Mouse (Mus musculus) ES-Bruce4 (cell line): Measurements from ENCODE around the gene Tsc1.

Source experiments
- CTCF ChIP-seq: IDR thresholded peaks from one replicate; pipeline ENCODE4 v1.8.1; 2011; ENCODE audit warnings: low read depth, low read length
- EP300 ChIP-seq: IDR thresholded peaks from 2 replicates; pipeline ENCODE4 v1.6.1; 2011; ENCODE audit warnings: low read depth, low read length; ENCODE audit not compliant: insufficient read depth
- POLR2A ChIP-seq: IDR thresholded peaks from one replicate; pipeline ENCODE4 v1.8.1; 2011; ENCODE audit warnings: low read length; ENCODE audit not compliant: insufficient read depth

DNA sequence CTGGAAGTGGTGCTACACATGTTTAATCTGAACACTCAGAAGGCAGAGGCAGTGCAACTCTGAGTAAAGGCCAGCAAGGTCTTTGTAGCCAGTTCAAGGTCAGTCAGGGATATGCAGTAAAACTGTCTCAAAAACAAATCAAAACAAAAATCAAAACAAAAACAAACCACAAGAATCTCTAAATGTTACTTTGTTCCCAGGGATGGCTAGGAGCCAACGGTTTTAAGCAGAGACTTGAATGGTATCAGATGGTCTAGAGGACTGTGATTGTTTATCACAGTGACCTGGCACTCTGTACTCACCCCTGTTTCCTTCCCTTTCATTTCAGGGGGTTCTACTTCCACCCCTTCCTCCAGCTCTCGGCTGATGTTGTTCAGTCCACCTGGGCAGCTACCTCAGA, 30.4 kb downstream of the Tsc1 start:
- TF ChIP-seq CTCF, result no peak
- TF ChIP-seq POLR2A, result no peak
- no peak for TF ChIP-seq EP300
